Mouse (Mus musculus): ENCODE measurements around the gene Tagln. TPM values are rescaled to one million over a fixed set of nuclear protein-coding genes. Genes with fewer than 3 reads are reported as not detected.

Tagln gene
- 0.13 and 0.32 TPM in 2 replicates for total RNA-seq (2015)
- total RNA-seq (2017): 0.40 TPM in 1 of 2 replicates, not detected in the other

GRCm38 (mm10) chr9:45935628-45936210, at the start of gene Tagln:
Tagln (minus strand) TSS chr9:45936058.
- no peak for ATAC-seq (ENCODE audit: poor library complexity, severe bottlenecking)

DNA sequence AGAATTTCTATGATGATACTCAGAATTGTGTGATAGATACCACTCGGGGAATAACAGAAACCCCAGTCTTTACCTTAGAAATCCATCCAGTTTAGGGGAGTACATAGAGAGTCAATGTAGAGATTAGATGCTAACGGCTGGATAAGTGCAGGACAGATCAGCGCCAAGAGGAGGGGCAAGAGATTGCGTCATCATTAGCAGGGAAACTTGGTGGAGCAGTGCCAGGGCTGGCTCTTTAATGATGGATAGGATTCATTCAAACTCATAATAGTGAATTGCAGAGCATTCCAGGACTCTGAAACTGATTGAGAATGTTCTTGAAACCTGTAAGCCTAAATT, 49.3 kb upstream of the Tagln start:
- ATAC-seq (ENCODE audit: poor library complexity, severe bottlenecking): 0 out of 2 replicates have a peak, but pooled peaks have one; percentile 33

DNA sequence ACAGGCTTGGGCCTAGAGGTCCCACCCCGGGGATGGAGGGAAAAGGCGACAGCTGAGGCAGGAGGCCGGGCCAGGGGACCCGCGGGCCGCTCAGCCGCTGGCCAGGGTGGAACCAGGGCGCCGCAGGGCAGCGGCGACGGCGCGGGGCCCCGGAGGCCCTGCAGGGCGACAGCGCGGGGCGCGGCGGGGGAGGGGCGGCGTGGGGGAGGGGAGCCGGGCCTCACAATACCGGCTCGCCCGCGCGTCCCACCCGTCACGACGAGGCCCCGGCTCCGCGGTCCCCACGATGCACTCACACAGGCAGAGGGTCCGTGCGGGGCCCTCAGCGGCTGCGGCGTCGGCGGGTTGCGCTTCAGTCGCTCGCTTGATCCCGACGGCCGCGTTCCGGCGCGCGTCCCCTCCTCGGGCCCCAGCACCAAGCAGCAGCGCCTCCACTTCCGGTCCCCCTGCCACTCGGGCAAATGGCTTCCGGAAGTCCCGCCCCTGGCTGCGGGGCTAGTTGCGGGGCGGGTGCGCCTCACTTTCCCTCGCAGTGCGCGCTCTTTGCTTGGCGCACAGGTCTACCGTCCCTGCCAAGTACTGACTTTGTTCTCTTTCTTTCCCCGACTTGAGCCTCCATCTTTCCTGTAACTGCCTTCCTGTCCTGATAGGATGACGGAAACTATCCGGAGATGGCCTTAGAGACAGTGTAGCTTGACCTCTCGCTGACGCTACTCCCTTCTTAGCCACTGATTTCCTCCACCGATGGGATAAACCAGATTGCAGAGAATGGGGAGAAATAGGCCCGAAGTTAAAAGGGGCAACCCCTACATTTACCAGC, 48.8 kb upstream of the Tagln start:
- peak; percentile 96 for ATAC-seq (ENCODE audit: poor library complexity, severe bottlenecking)

GRCm38 (mm10) chr9:45983676-45984408, 48.0 kb upstream of the Tagln start:
- peak; percentile 36 for ATAC-seq (ENCODE audit: poor library complexity, severe bottlenecking)

DNA sequence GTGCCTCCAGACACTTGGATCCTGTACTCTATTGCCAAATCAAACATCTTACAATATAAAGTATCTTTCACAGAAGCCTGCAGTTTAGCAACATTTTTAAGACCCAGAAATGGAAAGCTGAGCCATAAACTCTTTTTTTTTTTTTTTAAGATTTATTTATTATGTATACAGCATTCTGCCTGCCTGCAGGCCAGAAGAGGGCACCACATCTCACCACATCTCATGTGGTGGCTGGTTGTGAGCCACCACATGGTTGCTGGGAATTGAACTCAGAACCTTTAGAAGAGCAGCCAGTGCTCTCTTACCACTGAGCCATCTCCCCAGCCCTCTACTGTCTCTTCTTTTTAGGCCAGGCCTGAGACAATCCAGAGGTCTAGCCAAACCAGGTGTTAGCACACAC, 45.5 kb upstream of the Tagln start:
- ATAC-seq (ENCODE audit: poor library complexity, severe bottlenecking): no peak

DNA sequence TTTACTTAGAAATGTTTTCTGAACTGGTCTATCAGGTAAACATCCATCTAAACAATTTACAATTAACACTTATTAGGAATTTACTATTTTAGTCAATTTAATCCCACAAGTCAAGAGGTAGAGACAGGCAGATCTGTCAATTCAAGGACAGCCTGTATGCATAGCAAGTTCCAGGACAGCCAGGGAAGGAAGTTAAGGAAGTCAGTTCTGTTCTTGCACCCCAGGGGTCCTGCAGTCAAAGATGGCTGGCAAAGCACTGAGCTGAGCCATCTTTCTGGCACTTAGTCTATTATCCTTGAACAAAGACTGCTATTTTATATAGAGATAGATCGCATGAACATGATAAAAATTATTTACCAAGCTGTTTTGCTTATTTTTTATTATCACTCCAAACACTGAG, 44.8 kb upstream of the Tagln start:
- no peak for ATAC-seq (ENCODE audit: poor library complexity, severe bottlenecking)

- no peak for ATAC-seq (ENCODE audit: poor library complexity, severe bottlenecking)
These were observed 43.9 kb upstream of the Tagln start for GRCm38 (mm10) chr9:45979778-45980177.

- no peak for ATAC-seq (ENCODE audit: poor library complexity, severe bottlenecking)
These were observed 41.0 kb upstream of the Tagln start for GRCm38 (mm10) chr9:45976884-45977283.

DNA sequence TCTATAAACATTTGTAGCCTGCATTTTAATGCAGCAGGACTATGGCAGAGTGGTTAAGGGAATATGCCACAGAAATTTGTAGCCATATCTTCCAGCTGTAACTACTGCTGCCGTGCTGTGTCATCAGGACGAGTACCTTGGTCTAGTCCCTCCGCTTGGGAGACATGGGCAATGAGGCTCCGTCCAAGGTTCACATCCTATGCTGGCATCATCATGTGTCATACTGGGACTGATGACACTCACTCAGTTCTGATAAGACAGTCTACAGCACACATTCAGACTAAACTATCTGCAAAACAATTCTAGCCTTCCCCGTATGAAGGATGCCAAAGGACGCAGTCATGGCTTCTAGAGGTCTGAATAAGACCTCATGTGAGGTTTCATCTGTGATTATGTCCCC, 27.7 kb upstream of the Tagln start:
- no peak for ATAC-seq (ENCODE audit: poor library complexity, severe bottlenecking)

DNA sequence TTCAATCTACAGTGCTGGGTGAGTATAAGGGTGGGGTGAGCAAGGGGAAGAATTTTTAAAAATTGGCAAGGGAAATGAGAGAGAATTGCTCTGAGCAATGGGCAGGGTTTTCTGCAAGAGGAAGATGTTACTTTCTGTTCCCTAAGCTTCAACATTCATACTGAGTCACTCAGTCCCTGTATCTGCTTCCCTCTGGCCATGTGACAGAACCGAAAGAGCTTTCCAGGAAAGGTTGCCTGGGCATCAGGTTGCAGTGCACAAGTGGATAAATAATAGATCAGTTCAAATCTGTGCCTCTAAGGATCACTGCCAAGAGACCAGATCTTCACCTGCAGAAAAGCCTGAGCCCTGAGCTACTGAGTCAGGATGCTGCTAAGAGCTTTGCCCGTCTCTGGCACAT, 26.0 kb upstream of the Tagln start:
- peak; percentile 86 for ATAC-seq (ENCODE audit: poor library complexity, severe bottlenecking)

DNA sequence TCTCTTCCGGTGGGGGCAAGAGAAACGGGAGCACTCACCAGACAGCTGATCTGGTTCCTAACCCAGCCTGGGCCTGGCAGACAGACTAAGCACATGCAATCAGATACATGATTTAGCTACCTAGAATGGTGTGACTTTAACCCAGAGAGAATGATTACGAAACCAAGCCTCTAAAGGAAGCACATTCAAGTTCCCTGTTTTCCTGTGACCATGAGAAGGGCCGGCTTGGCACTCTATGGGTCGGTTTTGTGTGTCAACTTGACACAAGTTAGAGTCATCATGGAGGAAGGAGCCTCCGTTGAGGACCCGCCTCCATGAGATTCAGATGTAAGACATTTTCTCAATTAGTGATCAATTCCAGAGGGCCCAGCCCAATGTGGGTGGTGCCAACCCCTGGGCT, 23.8 kb upstream of the Tagln start:
- peak; percentile 69 for ATAC-seq (ENCODE audit: poor library complexity, severe bottlenecking)

DNA sequence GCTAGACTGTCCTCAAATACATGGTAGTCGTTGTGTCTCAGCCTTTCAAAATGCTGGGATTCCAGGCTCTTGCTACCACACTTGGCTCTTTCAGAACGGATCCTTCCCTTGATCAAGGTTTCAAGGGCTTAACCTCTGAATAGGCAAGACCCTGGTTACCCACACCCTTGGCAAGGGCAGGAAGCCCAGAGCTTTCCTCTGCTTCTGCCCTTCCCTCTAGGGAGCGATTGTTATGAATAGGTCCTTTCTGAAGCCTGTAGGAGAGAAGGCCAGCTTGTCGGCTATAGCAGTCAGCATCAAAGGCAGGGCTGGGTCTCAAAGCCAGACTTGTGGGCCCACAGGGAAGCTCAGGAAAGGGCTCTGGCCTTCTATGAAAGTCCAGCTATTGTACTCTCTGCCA, 23.0 kb upstream of the Tagln start:
- no peak for ATAC-seq (ENCODE audit: poor library complexity, severe bottlenecking)

DNA sequence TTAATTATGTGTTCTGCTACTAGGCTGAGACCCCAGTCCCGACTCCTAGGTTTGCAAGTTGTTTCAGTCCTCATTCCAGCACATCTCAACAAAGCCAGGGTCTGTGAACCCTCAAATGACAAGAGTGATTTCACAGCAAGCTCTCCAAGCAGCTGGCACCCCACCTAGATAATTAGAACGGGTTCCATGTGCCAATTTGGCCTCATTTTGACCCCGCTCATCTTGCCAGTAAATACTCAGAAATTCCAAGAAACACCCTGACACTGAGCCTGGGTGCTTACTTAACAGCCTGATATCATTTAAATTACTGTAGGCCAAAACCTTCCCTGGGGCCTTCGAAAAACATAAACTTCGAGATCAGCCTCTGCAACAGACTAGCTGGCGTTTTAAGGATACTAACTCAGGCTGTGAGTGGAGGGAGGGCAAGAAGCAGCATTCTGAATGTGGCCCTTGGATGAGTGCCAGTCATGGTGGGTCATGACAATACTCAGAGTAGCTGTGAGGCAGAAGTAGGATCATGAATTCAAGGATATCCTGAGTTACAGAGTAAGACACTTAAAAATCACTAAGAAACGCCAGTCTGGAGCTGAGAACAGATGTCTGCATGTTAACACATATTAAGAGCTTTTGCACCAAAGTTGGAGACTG, 22.3 kb upstream of the Tagln start:
- no peak for ATAC-seq (ENCODE audit: poor library complexity, severe bottlenecking)

- ATAC-seq (ENCODE audit: poor library complexity, severe bottlenecking): peak; percentile 78
These were observed 19.5 kb upstream of the Tagln start, which contains the start of gene Sidt2 for GRCm38 (mm10) chr9:45955107-45955963. Sidt2 (minus strand) TSS chr9:45955258.

DNA sequence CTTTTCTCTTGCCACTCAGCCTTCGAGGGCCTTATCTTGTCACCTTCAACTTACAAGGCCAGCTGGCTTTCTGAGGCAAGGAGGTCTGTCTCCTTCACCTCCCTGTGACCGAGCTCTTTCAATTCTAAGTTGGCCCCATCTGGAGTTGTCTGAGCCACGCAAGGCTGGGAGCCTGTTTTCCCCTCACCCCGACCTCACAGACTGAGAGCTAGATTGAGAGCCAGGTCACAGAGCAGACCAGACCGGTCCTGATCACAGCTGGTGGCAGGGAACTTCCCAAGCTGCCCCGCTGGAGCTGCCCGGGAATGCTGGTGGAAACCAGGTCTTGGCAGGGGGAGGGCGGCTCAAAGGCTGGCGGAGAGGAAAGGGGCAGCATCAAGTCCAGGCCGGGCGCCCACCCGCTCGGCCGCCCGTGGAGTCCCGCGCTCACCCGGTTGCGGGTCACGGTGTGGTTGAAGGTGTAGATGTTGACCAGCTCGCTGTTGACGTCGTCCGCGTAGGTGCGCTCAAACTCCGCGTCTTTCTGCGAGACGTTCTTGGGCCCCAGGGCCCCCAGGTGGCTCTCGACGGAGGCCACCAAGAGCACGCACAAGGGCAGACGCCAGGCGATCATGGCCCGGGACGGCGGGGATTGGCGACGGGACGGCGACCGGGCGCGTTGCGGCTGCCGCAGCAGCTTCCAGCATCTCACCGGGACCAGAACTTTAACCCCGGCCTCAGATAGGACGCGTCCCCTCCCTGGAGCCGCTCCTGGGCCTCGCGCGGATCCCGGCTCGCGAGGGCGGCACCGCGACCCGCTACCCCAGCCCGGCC, 18.6 kb upstream of the Tagln start:
- peak; percentile 36 for ATAC-seq (ENCODE audit: poor library complexity, severe bottlenecking)

GRCm38 (mm10) chr9:45953511-45954293, 17.8 kb upstream of the Tagln start:
- ATAC-seq (ENCODE audit: poor library complexity, severe bottlenecking): peak; percentile 13; the same call in 1 of the 2 replicates

DNA sequence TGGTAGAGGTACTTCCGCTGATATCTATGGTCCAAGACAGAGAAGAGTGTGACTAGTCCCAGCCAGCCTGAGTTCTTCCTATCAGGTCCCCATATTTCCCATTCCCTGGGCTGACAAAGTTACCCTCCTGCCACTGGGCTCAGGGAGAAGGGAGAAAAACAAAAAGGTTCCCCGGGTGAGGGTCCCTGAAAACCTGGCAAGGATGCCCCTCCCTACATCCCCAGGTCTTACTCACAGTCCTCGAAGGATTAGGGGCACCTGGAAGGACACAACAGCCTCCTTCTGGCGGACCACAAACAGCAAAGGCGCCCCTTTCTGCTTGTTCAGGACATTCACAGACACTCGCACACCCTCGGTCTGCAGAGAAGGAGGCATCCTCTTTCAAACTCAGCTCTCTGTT, 17.0 kb upstream of the Tagln start:
- ATAC-seq (ENCODE audit: poor library complexity, severe bottlenecking): no peak

- no peak for ATAC-seq (ENCODE audit: poor library complexity, severe bottlenecking)
These were observed 16.2 kb upstream of the Tagln start for GRCm38 (mm10) chr9:45952057-45952456.

GRCm38 (mm10) chr9:45946872-45947183, 11.0 kb upstream of the Tagln start:
- ATAC-seq (ENCODE audit: poor library complexity, severe bottlenecking): no peak

Data from megakaryocyte, adult 5-6 weeks (primary cell).